Mouse (Mus musculus) stomach, postnatal 0 days (tissue): ENCODE data around the gene Gmppa.

ENCODE experiments used
- CTCF ChIP-seq: IDR thresholded peaks from 2 replicates; pipeline ENCODE4 v1.5.1; 2016; ENCODE audit warnings: antibody characterized with exemption, low read depth, mild to moderate bottlenecking, moderate library complexity
- EP300 ChIP-seq: optimal IDR thresholded peaks from 2 replicates; pipeline ENCODE3; 2016; ENCODE audit warnings: antibody characterized with exemption

GRCm38 (mm10) chr1:75486561-75486960 is 50.8 kb downstream of the Gmppa start:
- TF ChIP-seq CTCF (no peak), EP300 (no peak)
